Mouse (Mus musculus): ENCODE measurements around the gene Rhobtb1. TPM values are rescaled to one million over a fixed set of nuclear protein-coding genes. Genes with fewer than 3 reads are reported as not detected.

The Rhobtb1 gene
- polyA plus RNA-seq, 1 experiment from 2014 or later, result 18.3 TPM

GRCm38 (mm10) chr10:69156462-69156861 is 5.2 kb downstream of the Rhobtb1 start:
- ATAC-seq (ENCODE audit: low FRiP score) (no peak), DNase-seq (ENCODE audit: low spot score) (no peak)
- 84% methylated on average over 6 of the region's 6 CpGs for WGBS
- H3K4me1 ChIP-seq (replicated peaks; ENCODE audit: control insufficient read depth, insufficient read depth, low read length), result no peaks in the 10 kb centered on the region
- H3K4me2 ChIP-seq (replicated peaks; ENCODE audit: low read depth, low read length), result no peak overlapping the region
- H3K9ac ChIP-seq (ENCODE audit: low read depth, low read length), result no peak overlapping the region
- no peaks in the 10 kb centered on the region for H3K36me3 ChIP-seq (ENCODE audit: control insufficient read depth, insufficient read depth, low read length)
- H3K4me3 ChIP-seq (ENCODE audit: low read depth, low read length), result no peak overlapping the region
- no peaks in the 10 kb centered on the region for H3K9me3 ChIP-seq (ENCODE audit: control insufficient read depth, low read length)
- H3K27me3 ChIP-seq (ENCODE audit: control insufficient read depth, insufficient read depth, low read length), result no peaks in the 10 kb centered on the region
- no peak overlapping the region for H3K27ac ChIP-seq (ENCODE audit: low read depth, low read length)

- no peak overlapping the region for H3K27ac ChIP-seq (ENCODE audit: low read depth, low read length)
- H3K9ac ChIP-seq (ENCODE audit: low read depth, low read length), result no peak overlapping the region
- DNase-seq (ENCODE audit: low spot score) (no peak), ATAC-seq (ENCODE audit: low FRiP score) (no peak)
- H3K9me3 ChIP-seq (ENCODE audit: control insufficient read depth, low read length), result no peaks in the 10 kb centered on the region
- no peak overlapping the region for H3K4me3 ChIP-seq (ENCODE audit: low read depth, low read length)
- no peaks in the 10 kb centered on the region for H3K27me3 ChIP-seq (ENCODE audit: control insufficient read depth, insufficient read depth, low read length)
- no peaks in the 10 kb centered on the region for H3K36me3 ChIP-seq (ENCODE audit: control insufficient read depth, insufficient read depth, low read length)
- WGBS, result 81% methylated on average over 2 of the region's 2 CpGs
- no peaks in the 10 kb centered on the region for H3K4me1 ChIP-seq (replicated peaks; ENCODE audit: control insufficient read depth, insufficient read depth, low read length)
- no peak overlapping the region for H3K4me2 ChIP-seq (replicated peaks; ENCODE audit: low read depth, low read length)
These were observed 6.2 kb downstream of the Rhobtb1 start for GRCm38 (mm10) chr10:69157471-69157870.

GRCm38 (mm10) chr10:69160877-69161276 is 9.6 kb downstream of the Rhobtb1 start:
- DNase-seq (ENCODE audit: low spot score) (no peak), ATAC-seq (ENCODE audit: low FRiP score) (no peak)
- 87% methylated on average over 2 of the region's 2 CpGs for WGBS
- no peak overlapping the region for H3K4me2 ChIP-seq (replicated peaks; ENCODE audit: low read depth, low read length)
- H3K36me3 ChIP-seq (ENCODE audit: control insufficient read depth, insufficient read depth, low read length), result no peaks in the 10 kb centered on the region
- no peaks in the 10 kb centered on the region for H3K9me3 ChIP-seq (ENCODE audit: control insufficient read depth, low read length)
- no peaks in the 10 kb centered on the region for H3K4me1 ChIP-seq (replicated peaks; ENCODE audit: control insufficient read depth, insufficient read depth, low read length)
- H3K27me3 ChIP-seq (ENCODE audit: control insufficient read depth, insufficient read depth, low read length), result no peaks in the 10 kb centered on the region
- no peak overlapping the region for H3K9ac ChIP-seq (ENCODE audit: low read depth, low read length)
- no peak overlapping the region for H3K4me3 ChIP-seq (ENCODE audit: low read depth, low read length)
- H3K27ac ChIP-seq (ENCODE audit: low read depth, low read length), result no peak overlapping the region

GRCm38 (mm10) chr10:69161503-69161902 is 10.3 kb downstream of the Rhobtb1 start:
- Histone ChIP-seq H3K36me3 (ENCODE audit: control insufficient read depth, insufficient read depth, low read length) (no peaks in the 10 kb centered on the region), H3K4me2 (replicated peaks; ENCODE audit: low read depth, low read length) (no peak overlapping the region), H3K4me1 (replicated peaks; ENCODE audit: control insufficient read depth, insufficient read depth, low read length) (no peaks in the 10 kb centered on the region), H3K27me3 (ENCODE audit: control insufficient read depth, insufficient read depth, low read length) (no peaks in the 10 kb centered on the region), H3K9ac (ENCODE audit: low read depth, low read length) (no peak overlapping the region), H3K27ac (ENCODE audit: low read depth, low read length) (no peak overlapping the region), H3K9me3 (ENCODE audit: control insufficient read depth, low read length) (no peaks in the 10 kb centered on the region), H3K4me3 (ENCODE audit: low read depth, low read length) (no peak overlapping the region)
- ATAC-seq (ENCODE audit: low FRiP score) (no peak), DNase-seq (ENCODE audit: low spot score) (no peak)
- 93% methylated on average over 3 of the region's 3 CpGs for WGBS

GRCm38 (mm10) chr10:69162577-69162976 is 11.3 kb downstream of the Rhobtb1 start:
- 90% methylated on average over 5 of the region's 5 CpGs for WGBS
- DNase-seq (ENCODE audit: low spot score), result no peak
- Histone ChIP-seq H3K27me3 (ENCODE audit: control insufficient read depth, insufficient read depth, low read length) (no peaks in the 10 kb centered on the region), H3K36me3 (ENCODE audit: control insufficient read depth, insufficient read depth, low read length) (no peaks in the 10 kb centered on the region), H3K4me2 (replicated peaks; ENCODE audit: low read depth, low read length) (no peak overlapping the region), H3K27ac (ENCODE audit: low read depth, low read length) (no peak overlapping the region), H3K9ac (ENCODE audit: low read depth, low read length) (no peak overlapping the region), H3K4me1 (replicated peaks; ENCODE audit: control insufficient read depth, insufficient read depth, low read length) (no peaks in the 10 kb centered on the region), H3K4me3 (ENCODE audit: low read depth, low read length) (no peak overlapping the region), H3K9me3 (ENCODE audit: control insufficient read depth, low read length) (no peaks in the 10 kb centered on the region)
- ATAC-seq (ENCODE audit: low FRiP score), result no peak

- H3K4me1 ChIP-seq (replicated peaks; ENCODE audit: control insufficient read depth, insufficient read depth, low read length), result no peaks in the 10 kb centered on the region
- H3K36me3 ChIP-seq (ENCODE audit: control insufficient read depth, insufficient read depth, low read length), result no peaks in the 10 kb centered on the region
- ATAC-seq (ENCODE audit: low FRiP score) (no peak), DNase-seq (ENCODE audit: low spot score) (no peak)
- no peak overlapping the region for H3K27ac ChIP-seq (ENCODE audit: low read depth, low read length)
- WGBS, result 81% methylated on average over 5 of the region's 5 CpGs
- no peaks in the 10 kb centered on the region for H3K9me3 ChIP-seq (ENCODE audit: control insufficient read depth, low read length)
- H3K4me3 ChIP-seq (ENCODE audit: low read depth, low read length), result no peak overlapping the region
- no peak overlapping the region for H3K4me2 ChIP-seq (replicated peaks; ENCODE audit: low read depth, low read length)
- H3K27me3 ChIP-seq (ENCODE audit: control insufficient read depth, insufficient read depth, low read length), result no peaks in the 10 kb centered on the region
- H3K9ac ChIP-seq (ENCODE audit: low read depth, low read length), result no peak overlapping the region
These were observed 12.0 kb downstream of the Rhobtb1 start for GRCm38 (mm10) chr10:69163216-69163615.

GRCm38 (mm10) chr10:69165125-69165524 is 13.9 kb downstream of the Rhobtb1 start:
- Histone ChIP-seq H3K4me1 (replicated peaks; ENCODE audit: control insufficient read depth, insufficient read depth, low read length) (no peaks in the 10 kb centered on the region), H3K36me3 (ENCODE audit: control insufficient read depth, insufficient read depth, low read length) (no peaks in the 10 kb centered on the region), H3K9ac (ENCODE audit: low read depth, low read length) (no peak overlapping the region), H3K27ac (ENCODE audit: low read depth, low read length) (no peak overlapping the region), H3K4me2 (replicated peaks; ENCODE audit: low read depth, low read length) (no peak overlapping the region), H3K9me3 (ENCODE audit: control insufficient read depth, low read length) (no peaks in the 10 kb centered on the region), H3K27me3 (ENCODE audit: control insufficient read depth, insufficient read depth, low read length) (no peaks in the 10 kb centered on the region), H3K4me3 (ENCODE audit: low read depth, low read length) (no peak overlapping the region)
- DNase-seq (ENCODE audit: low spot score) (peak; percentile 59), ATAC-seq (ENCODE audit: low FRiP score) (no peak)
- 65% methylated on average over 7 of the region's 7 CpGs for WGBS

GRCm38 (mm10) chr10:69165847-69166246 is 14.6 kb downstream of the Rhobtb1 start:
- Histone ChIP-seq H3K4me3 (ENCODE audit: low read depth, low read length) (no peak overlapping the region), H3K9me3 (ENCODE audit: control insufficient read depth, low read length) (no peaks in the 10 kb centered on the region), H3K4me1 (replicated peaks; ENCODE audit: control insufficient read depth, insufficient read depth, low read length) (no peaks in the 10 kb centered on the region), H3K9ac (ENCODE audit: low read depth, low read length) (no peak overlapping the region), H3K27me3 (ENCODE audit: control insufficient read depth, insufficient read depth, low read length) (no peaks in the 10 kb centered on the region), H3K4me2 (replicated peaks; ENCODE audit: low read depth, low read length) (no peak overlapping the region), H3K27ac (ENCODE audit: low read depth, low read length) (no peak overlapping the region), H3K36me3 (ENCODE audit: control insufficient read depth, insufficient read depth, low read length) (no peaks in the 10 kb centered on the region)
- WGBS, result 93% methylated on average over 3 of the region's 3 CpGs
- ATAC-seq (ENCODE audit: low FRiP score), result no peak
- no peak for DNase-seq (ENCODE audit: low spot score)

GRCm38 (mm10) chr10:69166514-69166913 is 15.3 kb downstream of the Rhobtb1 start:
- WGBS, result 88% methylated on average over 12 of the region's 12 CpGs
- no peaks in the 10 kb centered on the region for H3K4me1 ChIP-seq (replicated peaks; ENCODE audit: control insufficient read depth, insufficient read depth, low read length)
- no peaks in the 10 kb centered on the region for H3K9me3 ChIP-seq (ENCODE audit: control insufficient read depth, low read length)
- DNase-seq (ENCODE audit: low spot score), result no peak
- no peak overlapping the region for H3K9ac ChIP-seq (ENCODE audit: low read depth, low read length)
- no peaks in the 10 kb centered on the region for H3K27me3 ChIP-seq (ENCODE audit: control insufficient read depth, insufficient read depth, low read length)
- no peaks in the 10 kb centered on the region for H3K36me3 ChIP-seq (ENCODE audit: control insufficient read depth, insufficient read depth, low read length)
- H3K4me3 ChIP-seq (ENCODE audit: low read depth, low read length), result no peak overlapping the region
- H3K27ac ChIP-seq (ENCODE audit: low read depth, low read length), result no peak overlapping the region
- H3K4me2 ChIP-seq (replicated peaks; ENCODE audit: low read depth, low read length), result no peak overlapping the region
- no peak for ATAC-seq (ENCODE audit: low FRiP score)

All from hindbrain, embryonic 11.5 days (tissue).